Mouse (Mus musculus) liver, adult 2 months (tissue): ENCODE measurements around the gene Tapbpl. TPM values are rescaled to one million over a fixed set of nuclear protein-coding genes. Genes with fewer than 3 reads are reported as not detected.

Experiments
- DNase-seq: peaks from one replicate; pipeline ENCODE4 v3.0.0-alpha.2; 2011; ENCODE audit warnings: low read depth, low spot score; ENCODE audit errors: extremely low read depth
- H3K27ac ChIP-seq: fragments of 200-500 bp; replicated peaks from 2 replicates; pipeline ENCODE4 v1.5.1; 2012; ENCODE audit warnings: low read depth, mild to moderate bottlenecking, control low read depth, inconsistent platforms, low read length; ENCODE audit not compliant: insufficient read depth
- H3K27me3 ChIP-seq: fragments of 200-500 bp; 2 replicates; pipeline ENCODE4 v1.6.1; 2012; ENCODE audit warnings: mild to moderate bottlenecking, moderate library complexity, low read length, inconsistent platforms; ENCODE audit not compliant: control insufficient read depth, insufficient read depth
- H3K36me3 ChIP-seq: fragments of 200-500 bp; 2 replicates; pipeline ENCODE4 v1.6.1; 2012; ENCODE audit warnings: low read length, inconsistent platforms; ENCODE audit not compliant: control insufficient read depth, insufficient read depth
- H3K4me1 ChIP-seq: fragments of 200-500 bp; 2 replicates; pipeline ENCODE4 v1.6.1; 2011; ENCODE audit warnings: low read length; ENCODE audit not compliant: control insufficient read depth, insufficient read depth
- H3K4me3 ChIP-seq: fragments of 200-500 bp; 2 replicates; pipeline ENCODE4 v1.5.1; 2011; ENCODE audit warnings: low read depth, mild to moderate bottlenecking, control low read depth, low read length, moderate library complexity; ENCODE audit not compliant: insufficient read depth
- H3K79me2 ChIP-seq: fragments of 200-500 bp; 2 replicates; pipeline ENCODE4 v1.6.1; 2012; ENCODE audit warnings: inconsistent platforms, mild to moderate bottlenecking, low read length, moderate library complexity; ENCODE audit not compliant: control insufficient read depth, insufficient read depth
- H3K9ac ChIP-seq: fragments of 200-500 bp; 2 replicates; pipeline ENCODE4 v1.6.1; 2012; ENCODE audit warnings: low read depth, mild to moderate bottlenecking, control low read depth, inconsistent platforms, low read length
- CTCF ChIP-seq: fragments of 200-500 bp; IDR thresholded peaks from 2 replicates; pipeline ENCODE4 v1.5.1; 2011; ENCODE audit warnings: low read depth, low read length, control low read depth
- POLR2A ChIP-seq: fragments of 200-500 bp; IDR thresholded peaks from 2 replicates; pipeline ENCODE4 v1.6.1; 2011; ENCODE audit warnings: low read length, control low read depth; ENCODE audit not compliant: insufficient read depth; ENCODE audit errors: extremely low read depth
- WGBS: fragments of 180-500 bp; shearing (Covaris S2); methylation state at CpG from one replicate; pipeline ENCODE4 v1.1.7; 2018; 5-methylcytosine and 5-hydroxymethylcytosine counted together
- polyA plus RNA-seq: library from polyadenylated mRNA; depleted of rRNA; stranded (reverse); fragments of >200 nt; gene quantifications from 2 replicates; pipeline ENCODE4 v1.2.3, GENCODE M21; 2012; rRNA removed
- total RNA-seq: library from RNA; depleted of rRNA; stranded (reverse); fragments of >200 nt; gene quantifications from 2 replicates; pipeline ENCODE4 v1.2.3, GENCODE M21; 2014; rRNA removed

Gene Tapbpl
- total and polyA plus RNA-seq, 2 experiments = 15.0 to 18.2 TPM

GRCm38 (mm10) chr6:125186203-125186602 lies 45.5 kb downstream of the Tapbpl start:
- Histone ChIP-seq H3K79me2 (no peaks in the 10 kb centered on the region), H3K4me1 (no peaks in the 10 kb centered on the region), H3K27me3 (no peaks in the 10 kb centered on the region), H3K9ac (no peak overlapping the region), H3K36me3 (peaks cover 8% of the 10 kb centered on the region; the same call in 1 of the 2 replicates), H3K4me3 (no peak overlapping the region), H3K27ac (no peak overlapping the region)
- no peak for DNase-seq
- 95% methylated on average over 10 of the region's 10 CpGs for WGBS
- TF ChIP-seq POLR2A (no peak), CTCF (no peak)

GRCm38 (mm10) chr6:125182133-125182532 lies 49.5 kb downstream of the Tapbpl start:
- 79% methylated on average over 5 of the region's 5 CpGs for WGBS
- Histone ChIP-seq H3K9ac (no peak overlapping the region), H3K79me2 (no peaks in the 10 kb centered on the region), H3K4me3 (no peak overlapping the region), H3K27ac (no peak overlapping the region), H3K4me1 (no peaks in the 10 kb centered on the region), H3K27me3 (no peaks in the 10 kb centered on the region), H3K36me3 (peaks cover 8% of the 10 kb centered on the region; the same call in 1 of the 2 replicates)
- DNase-seq = no peak
- TF ChIP-seq POLR2A (no peak), CTCF (no peak)

- H3K36me3 ChIP-seq = peaks cover 1% of the 10 kb centered on the region; the same call in 1 of the 2 replicates
- no peak for TF ChIP-seq POLR2A
- no peak for TF ChIP-seq CTCF
- H3K4me1 ChIP-seq = no peaks in the 10 kb centered on the region
- H3K4me3 ChIP-seq = no peak overlapping the region
- H3K9ac ChIP-seq = no peak overlapping the region
- H3K79me2 ChIP-seq = no peaks in the 10 kb centered on the region
- H3K27ac ChIP-seq = no peak overlapping the region
- 81% methylated on average over 7 of the region's 7 CpGs for WGBS
- H3K27me3 ChIP-seq = no peaks in the 10 kb centered on the region
- DNase-seq = no peak
Measured at GRCm38 (mm10) chr6:125179601-125180000, 52.1 kb downstream of the Tapbpl start.

- Histone ChIP-seq H3K9ac (no peak overlapping the region), H3K27me3 (no peaks in the 10 kb centered on the region), H3K79me2 (no peaks in the 10 kb centered on the region), H3K27ac (no peak overlapping the region), H3K36me3 (no peaks in the 10 kb centered on the region), H3K4me1 (peaks cover 10% of the 10 kb centered on the region; the same call in 1 of the 2 replicates), H3K4me3 (no peak overlapping the region)
- WGBS = 94% methylated on average over 5 of the region's 5 CpGs
- no peak for DNase-seq
- no peak for TF ChIP-seq CTCF
Measured at GRCm38 (mm10) chr6:125175469-125175868, 56.2 kb downstream of the Tapbpl start.

Other genes starting within 250 kb of the Tapbpl start
- 0.13 TPM in 1 of 2 replicates, not detected in the other for gene Pianp, start 235.2 kb downstream of the Tapbpl start, total RNA-seq
- 0.77 and 1.4 TPM in 2 replicates for gene Pianp, start 235.2 kb downstream of the Tapbpl start, polyA plus RNA-seq
- gene Zfp384, start 222.7 kb downstream of the Tapbpl start, total RNA-seq = 7.6 and 8.9 TPM in 2 replicates
- gene Zfp384, start 222.7 kb downstream of the Tapbpl start, polyA plus RNA-seq = 23.1 and 34.7 TPM in 2 replicates
- 15.8 and 16.3 TPM in 2 replicates for gene Ing4, start 192.1 kb downstream of the Tapbpl start, total RNA-seq
- gene Ing4, start 192.1 kb downstream of the Tapbpl start, polyA plus RNA-seq = 23.2 and 27.0 TPM in 2 replicates
- 3.2 and 4.1 TPM in 2 replicates for gene Acrbp, start 182.2 kb downstream of the Tapbpl start, total RNA-seq
- 6.6 and 7.8 TPM in 2 replicates for gene Acrbp, start 182.2 kb downstream of the Tapbpl start, polyA plus RNA-seq
- 0.27 TPM in 1 of 2 replicates, not detected in the other for gene Lpar5, start 163.9 kb downstream of the Tapbpl start, total RNA-seq
- 0.42 and 1.2 TPM in 2 replicates for gene Lpar5, start 163.9 kb downstream of the Tapbpl start, polyA plus RNA-seq
- 30.0 and 30.5 TPM in 2 replicates for gene Chd4, start 135.9 kb downstream of the Tapbpl start, total RNA-seq
- 14.0 and 14.4 TPM in 2 replicates for gene Chd4, start 135.9 kb downstream of the Tapbpl start, polyA plus RNA-seq
- gene Nop2, start 100.0 kb downstream of the Tapbpl start, total RNA-seq = 8.2 and 9.7 TPM in 2 replicates
- 7.7 and 11.0 TPM in 2 replicates for gene Nop2, start 100.0 kb downstream of the Tapbpl start, polyA plus RNA-seq
- 2.5 and 2.6 TPM in 2 replicates for gene Iffo1, start 86.6 kb downstream of the Tapbpl start, total RNA-seq
- gene Iffo1, start 86.6 kb downstream of the Tapbpl start, polyA plus RNA-seq = 7.5 and 9.9 TPM in 2 replicates
- 1,072 and 1,474 TPM in 2 replicates for gene Gapdh, start 65.4 kb downstream of the Tapbpl start, total RNA-seq
- gene Gapdh, start 65.4 kb downstream of the Tapbpl start, polyA plus RNA-seq = 2,601 and 2,951 TPM in 2 replicates
- gene Ncapd2, start 40.2 kb downstream of the Tapbpl start, total RNA-seq = 2.4 and 4.6 TPM in 2 replicates
- gene Ncapd2, start 40.2 kb downstream of the Tapbpl start, polyA plus RNA-seq = 3.5 and 5.3 TPM in 2 replicates
- gene Mrpl51, start 40.1 kb downstream of the Tapbpl start, total RNA-seq = 43.0 and 44.0 TPM in 2 replicates
- 69.8 and 72.4 TPM in 2 replicates for gene Mrpl51, start 40.1 kb downstream of the Tapbpl start, polyA plus RNA-seq
- 1.5 and 2.0 TPM in 2 replicates for gene Vamp1, start 16.3 kb downstream of the Tapbpl start, total RNA-seq
- 3.8 and 5.5 TPM in 2 replicates for gene Vamp1, start 16.3 kb downstream of the Tapbpl start, polyA plus RNA-seq
- gene Cd27, start 5.2 kb upstream of the Tapbpl start, total RNA-seq = 0.47 and 0.65 TPM in 2 replicates
- gene Cd27, start 5.2 kb upstream of the Tapbpl start, polyA plus RNA-seq = 0.60 and 0.87 TPM in 2 replicates
- not detected in 2 replicates for gene Tuba3a, start 54.2 kb upstream of the Tapbpl start, total RNA-seq
- 0.12 TPM in 1 of 2 replicates, not detected in the other for gene Tuba3a, start 54.2 kb upstream of the Tapbpl start, polyA plus RNA-seq
- 55.9 and 57.1 TPM in 2 replicates for gene Ltbr, start 82.0 kb upstream of the Tapbpl start, total RNA-seq
- gene Ltbr, start 82.0 kb upstream of the Tapbpl start, polyA plus RNA-seq = 102 and 106 TPM in 2 replicates
- gene Scnn1a, start 88.8 kb upstream of the Tapbpl start, total RNA-seq = 3.0 and 6.7 TPM in 2 replicates
- 16.5 and 24.8 TPM in 2 replicates for gene Scnn1a, start 88.8 kb upstream of the Tapbpl start, polyA plus RNA-seq
- 21.0 and 28.6 TPM in 2 replicates for gene Tnfrsf1a, start 117.5 kb upstream of the Tapbpl start, total RNA-seq
- gene Tnfrsf1a, start 117.5 kb upstream of the Tapbpl start, polyA plus RNA-seq = 89.3 and 110 TPM in 2 replicates
- 3.0 and 3.6 TPM in 2 replicates for gene Plekhg6, start 148.9 kb upstream of the Tapbpl start, total RNA-seq
- 5.0 and 5.9 TPM in 2 replicates for gene Plekhg6, start 148.9 kb upstream of the Tapbpl start, polyA plus RNA-seq